Mouse (Mus musculus): ENCODE results near the gene Hspbap1. TPM values are rescaled to one million over a fixed set of nuclear protein-coding genes. Genes with fewer than 3 reads are reported as not detected.

Gene Hspbap1
- polyA plus RNA-seq, 1 experiment from 2014 or later = 15.8 TPM

Other genes with a start within 250 kb of the Hspbap1 start
- 5.2 and 6.1 TPM in 2 replicates for gene Sema5b, start 229.2 kb upstream of the Hspbap1 start, polyA plus RNA-seq (2014; fragmentation: Nextera tagmentation; extraction: Ambion mirVana)
- gene Dirc2, start 1.0 kb upstream of the Hspbap1 start, polyA plus RNA-seq (2014; fragmentation: Nextera tagmentation; extraction: Ambion mirVana) = 16.7 and 20.5 TPM in 2 replicates
- gene Parp14, start 101.2 kb downstream of the Hspbap1 start, polyA plus RNA-seq (2014; fragmentation: Nextera tagmentation; extraction: Ambion mirVana) = 1.2 and 1.6 TPM in 2 replicates
- gene Parp9, start 168.1 kb downstream of the Hspbap1 start, polyA plus RNA-seq (2014; fragmentation: Nextera tagmentation; extraction: Ambion mirVana) = 6.5 and 8.1 TPM in 2 replicates
- gene Dtx3l, start 168.8 kb downstream of the Hspbap1 start, polyA plus RNA-seq (2014; fragmentation: Nextera tagmentation; extraction: Ambion mirVana) = 7.7 and 8.0 TPM in 2 replicates
- 44.1 and 44.5 TPM in 2 replicates for gene Kpna1, start 208.4 kb downstream of the Hspbap1 start, polyA plus RNA-seq (2014; fragmentation: Nextera tagmentation; extraction: Ambion mirVana)

All from stomach, embryonic 14.5 days (tissue).